Mouse (Mus musculus) granulocyte monocyte progenitor cell, adult 5-6 weeks (primary cell): ENCODE measurements around the gene Anapc7. TPM values are rescaled to one million over a fixed set of nuclear protein-coding genes. Genes with fewer than 3 reads are reported as not detected.

Experiments used
- ATAC-seq: replicated peaks from 2 replicates; pipeline ENCODE4 v1.8.0; 2016; ENCODE audit warnings: mild to moderate bottlenecking, moderate TSS enrichment, inconsistent platforms; ENCODE audit not compliant: poor library complexity, severe bottlenecking
- total RNA-seq, 2 experiments: library from RNA; stranded (forward) in 1 of 2; stranded (reverse) in 1 of 2; fragments of 200-712, 200-1000 nt in 1 of 2; fragments of >200 nt in 1 of 2; fragmentation: Nextera tagmentation in 1 of 2; gene quantifications; 2 replicates each; pipeline ENCODE4 v1.2.3; 2014 to 2017

The Anapc7 gene
- total RNA-seq, 2 experiments from 2014 or later: 13.8 to 24.2 TPM

- ATAC-seq: no peak
Measured at GRCm38 (mm10) chr5:122487825-122488224, 66.3 kb downstream of the Anapc7 start.

- ATAC-seq: no peak
Measured at GRCm38 (mm10) chr5:122490148-122490547, 68.7 kb downstream of the Anapc7 start.

- no peak for ATAC-seq
Measured at GRCm38 (mm10) chr5:122491385-122491784, 69.9 kb downstream of the Anapc7 start.

- ATAC-seq: no peak
Measured at GRCm38 (mm10) chr5:122493035-122493434, 71.5 kb downstream of the Anapc7 start.

- no peak for ATAC-seq
Measured at GRCm38 (mm10) chr5:122494449-122494848, 73.0 kb downstream of the Anapc7 start.

Other genes starting within 250 kb of the Anapc7 start
- 53.8 and 59.5 TPM in 2 replicates for gene Hvcn1, start 214.9 kb upstream of the Anapc7 start, total RNA-seq (2014; fragmentation: Nextera tagmentation)
- gene Hvcn1, start 214.9 kb upstream of the Anapc7 start, total RNA-seq (2017): 66.8 and 84.3 TPM in 2 replicates
- 7.2 and 9.3 TPM in 2 replicates for gene Tctn1, start 157.2 kb upstream of the Anapc7 start, total RNA-seq (2014; fragmentation: Nextera tagmentation)
- 1.8 and 4.3 TPM in 2 replicates for gene Tctn1, start 157.2 kb upstream of the Anapc7 start, total RNA-seq (2017)
- gene Pptc7, start 137.3 kb upstream of the Anapc7 start, total RNA-seq (2014; fragmentation: Nextera tagmentation): 12.0 and 14.8 TPM in 2 replicates
- gene Pptc7, start 137.3 kb upstream of the Anapc7 start, total RNA-seq (2017): 17.2 TPM in 2 replicates
- gene Rad9b, start 67.5 kb upstream of the Anapc7 start, total RNA-seq (2014; fragmentation: Nextera tagmentation): 1.2 and 3.3 TPM in 2 replicates
- gene Rad9b, start 67.5 kb upstream of the Anapc7 start, total RNA-seq (2017): 4.6 and 5.6 TPM in 2 replicates
- 118 and 128 TPM in 2 replicates for gene Vps29, start 67.3 kb upstream of the Anapc7 start, total RNA-seq (2014; fragmentation: Nextera tagmentation)
- gene Vps29, start 67.3 kb upstream of the Anapc7 start, total RNA-seq (2017): 89.8 and 105 TPM in 2 replicates
- 35.0 and 59.8 TPM in 2 replicates for gene Gpn3, start 49.8 kb upstream of the Anapc7 start, total RNA-seq (2014; fragmentation: Nextera tagmentation)
- 42.2 and 51.9 TPM in 2 replicates for gene Gpn3, start 49.8 kb upstream of the Anapc7 start, total RNA-seq (2017)
- 13.4 and 21.1 TPM in 2 replicates for gene Fam216a, start 49.3 kb upstream of the Anapc7 start, total RNA-seq (2014; fragmentation: Nextera tagmentation)
- gene Fam216a, start 49.3 kb upstream of the Anapc7 start, total RNA-seq (2017): 51.9 and 57.9 TPM in 2 replicates
- gene Arpc3, start 29.8 kb upstream of the Anapc7 start, total RNA-seq (2014; fragmentation: Nextera tagmentation): 271 and 276 TPM in 2 replicates
- 988 and 1,056 TPM in 2 replicates for gene Arpc3, start 29.8 kb upstream of the Anapc7 start, total RNA-seq (2017)
- gene Atp2a2, start 80.5 kb downstream of the Anapc7 start, total RNA-seq (2014; fragmentation: Nextera tagmentation): 71.0 and 77.6 TPM in 2 replicates
- gene Atp2a2, start 80.5 kb downstream of the Anapc7 start, total RNA-seq (2017): 112 and 118 TPM in 2 replicates
- gene Ift81, start 192.8 kb downstream of the Anapc7 start, total RNA-seq (2014; fragmentation: Nextera tagmentation): 0.67 and 1.5 TPM in 2 replicates
- 2.7 and 9.5 TPM in 2 replicates for gene Ift81, start 192.8 kb downstream of the Anapc7 start, total RNA-seq (2017)
- gene P2rx7, start 222.2 kb downstream of the Anapc7 start, total RNA-seq (2014; fragmentation: Nextera tagmentation): 6.8 and 16.7 TPM in 2 replicates
- gene P2rx7, start 222.2 kb downstream of the Anapc7 start, total RNA-seq (2017): 7.6 and 18.3 TPM in 2 replicates